Mouse (Mus musculus): ENCODE data around the gene Ttc16. TPM values are rescaled to one million over a fixed set of nuclear protein-coding genes. Genes with fewer than 3 reads are reported as not detected.

Gene Ttc16
- total and polyA plus RNA-seq, 2 experiments from 2014 or later, result 0.44 to 3.2 TPM

DNA sequence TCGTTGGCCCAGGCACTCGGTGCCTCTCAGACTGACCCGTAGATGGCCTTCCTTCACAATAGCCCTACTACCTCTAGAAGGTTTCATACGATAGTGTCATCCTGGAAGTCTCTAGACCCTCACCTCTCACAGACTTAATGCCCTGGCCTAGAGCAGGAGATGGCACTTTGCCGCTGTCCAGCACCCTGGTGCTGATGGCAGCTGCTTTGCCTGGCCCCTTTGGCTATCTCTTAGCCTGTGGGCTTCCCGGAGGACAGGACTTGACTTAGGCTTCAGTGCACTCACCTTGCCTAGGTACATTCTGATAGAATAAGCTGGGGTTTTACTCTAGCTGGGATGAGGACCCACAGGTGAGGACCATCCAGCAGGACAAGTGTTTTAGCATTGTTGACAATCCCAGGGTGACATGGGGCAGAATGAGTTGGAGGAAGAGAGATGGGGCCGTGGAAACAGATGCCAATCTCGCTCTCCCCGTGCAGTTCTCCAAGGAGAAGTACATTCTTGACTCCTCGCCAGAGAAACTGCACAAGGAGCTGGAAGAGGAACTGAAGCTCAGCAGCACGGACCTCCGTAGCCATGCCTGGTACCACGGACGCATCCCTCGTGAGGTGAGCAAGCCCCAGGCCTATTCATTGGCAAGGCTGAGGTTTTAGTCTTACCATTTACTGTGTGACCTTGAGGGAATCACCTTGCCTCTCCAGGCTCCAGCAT is 31.0 kb downstream of the Ttc16 start:
- H3K4me2 ChIP-seq (ENCODE audit: low read depth, low read length, poor library complexity, severe bottlenecking), result no peak overlapping the region
- H3K27me3 ChIP-seq (ENCODE audit: insufficient read depth, low read length), result no peaks in the 10 kb centered on the region
- H3K27ac ChIP-seq (ENCODE audit: low read depth, low read length), result no peak overlapping the region
- 71% methylated on average over 15 of the region's 15 CpGs for WGBS
- peak overlapping the region; percentile 24; the same call in 1 of the 2 replicates for H3K9ac ChIP-seq (replicated peaks; ENCODE audit: low read length, poor library complexity, severe bottlenecking)
- peaks cover 8% of the 10 kb centered on the region; the same call in 1 of the 2 replicates for H3K4me1 ChIP-seq (ENCODE audit: insufficient read depth, low read length)
- DNase-seq (ENCODE audit: low spot score) (no peak), ATAC-seq (ENCODE audit: low FRiP score) (no peak)
- H3K9me3 ChIP-seq (ENCODE audit: low read length), result no peaks in the 10 kb centered on the region
- H3K4me3 ChIP-seq (ENCODE audit: low read depth, low read length), result no peak overlapping the region
- H3K36me3 ChIP-seq (ENCODE audit: insufficient read depth, low read length), result peaks cover 40% of the 10 kb centered on the region
- no peak for TF ChIP-seq CTCF (IDR thresholded peaks at IDR 0.05)

DNA sequence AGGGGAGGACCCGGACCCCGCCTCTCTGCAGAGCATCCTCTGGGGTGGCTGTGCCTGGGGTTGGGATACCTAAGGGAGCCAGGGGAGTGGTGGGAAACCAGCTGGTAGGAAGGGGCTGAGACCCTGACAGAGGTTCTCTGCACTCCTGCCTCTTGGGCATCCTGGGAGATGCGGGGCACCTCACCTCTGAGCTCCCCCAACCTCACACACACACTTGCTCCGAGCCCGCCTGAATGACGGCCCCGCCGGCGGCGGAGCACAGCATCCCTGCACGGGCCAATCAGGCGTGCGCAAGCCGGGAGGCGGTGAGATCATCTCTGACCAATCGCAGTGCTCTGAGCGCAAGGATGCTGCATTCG is 33.3 kb downstream of the Ttc16 start:
- Histone ChIP-seq H3K36me3 (ENCODE audit: insufficient read depth, low read length) (peaks cover 26% of the 10 kb centered on the region), H3K4me3 (ENCODE audit: low read depth, low read length) (peak overlapping the region; percentile 86), H3K9ac (replicated peaks; ENCODE audit: low read length, poor library complexity, severe bottlenecking) (peak overlapping the region; percentile 97), H3K4me2 (ENCODE audit: low read depth, low read length, poor library complexity, severe bottlenecking) (peak overlapping the region; percentile 71), H3K4me1 (ENCODE audit: insufficient read depth, low read length) (peaks cover 8% of the 10 kb centered on the region; the same call in 1 of the 2 replicates), H3K9me3 (ENCODE audit: low read length) (no peaks in the 10 kb centered on the region), H3K27ac (ENCODE audit: low read depth, low read length) (peak overlapping the region; percentile 93), H3K27me3 (ENCODE audit: insufficient read depth, low read length) (no peaks in the 10 kb centered on the region)
- peak; percentile 90 for DNase-seq (ENCODE audit: low spot score)
- ATAC-seq (ENCODE audit: low FRiP score), result peak; percentile 91
- WGBS, result 11% methylated on average over 18 of the region's 18 CpGs
- TF ChIP-seq CTCF (IDR thresholded peaks at IDR 0.05), result no peak

DNA sequence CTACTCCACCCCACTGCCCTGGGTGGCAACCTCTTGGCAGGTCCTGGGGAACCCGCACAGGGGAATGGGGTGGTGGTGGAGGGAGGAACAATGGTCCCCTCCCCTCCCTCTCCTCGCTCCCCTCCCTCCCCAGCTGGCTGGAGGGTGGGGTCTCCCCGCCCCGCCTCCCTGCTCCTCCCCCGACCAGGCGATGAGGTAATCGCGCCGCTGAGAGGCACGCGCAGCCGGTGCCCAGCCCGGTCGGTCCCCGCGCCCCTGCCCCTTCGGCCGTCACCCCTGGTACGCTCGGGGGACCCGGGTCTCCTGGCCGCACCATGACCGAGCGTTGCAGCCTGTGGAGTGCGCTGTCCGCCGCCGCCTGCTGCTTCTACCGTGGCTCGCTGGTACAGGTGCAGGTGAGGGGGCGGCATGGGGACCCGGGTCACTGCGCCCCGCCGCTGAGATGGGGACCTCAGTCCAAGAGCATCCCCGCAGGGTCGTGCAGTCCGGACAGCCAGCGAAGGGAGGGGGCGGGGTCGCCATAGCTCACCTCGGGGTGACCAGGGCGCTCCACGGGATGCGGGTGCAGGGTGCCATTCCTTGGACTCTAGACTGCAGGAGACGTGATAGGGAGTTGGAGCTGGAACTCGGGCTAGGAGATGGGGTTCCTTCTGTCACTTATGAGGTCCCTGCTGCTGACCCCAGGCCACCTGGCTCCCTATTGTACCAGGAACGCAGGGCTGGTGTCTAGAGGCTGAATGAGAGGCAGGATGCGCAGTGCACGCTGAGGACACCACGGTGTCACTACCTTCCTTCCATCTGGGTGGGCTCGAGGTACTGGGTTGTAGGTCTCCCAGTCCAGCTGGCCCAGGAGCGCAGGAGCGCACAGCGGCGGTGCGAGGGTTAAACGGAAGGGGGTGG is 33.9 kb downstream of the Ttc16 start:
- no peak for TF ChIP-seq CTCF (IDR thresholded peaks at IDR 0.05)
- no peaks in the 10 kb centered on the region for H3K27me3 ChIP-seq (ENCODE audit: insufficient read depth, low read length)
- H3K27ac ChIP-seq (ENCODE audit: low read depth, low read length), result peak overlapping the region; percentile 93
- DNase-seq (ENCODE audit: low spot score) (peak; percentile 72), ATAC-seq (ENCODE audit: low FRiP score) (peak; percentile 60)
- H3K4me2 ChIP-seq (ENCODE audit: low read depth, low read length, poor library complexity, severe bottlenecking), result peak overlapping the region; percentile 71
- 2% methylated on average over 51 of the region's 58 CpGs for WGBS
- H3K4me1 ChIP-seq (ENCODE audit: insufficient read depth, low read length), result peaks cover 8% of the 10 kb centered on the region; the same call in 1 of the 2 replicates
- peaks cover 20% of the 10 kb centered on the region for H3K36me3 ChIP-seq (ENCODE audit: insufficient read depth, low read length)
- H3K9ac ChIP-seq (replicated peaks; ENCODE audit: low read length, poor library complexity, severe bottlenecking), result peak overlapping the region; percentile 97
- no peaks in the 10 kb centered on the region for H3K9me3 ChIP-seq (ENCODE audit: low read length)
- peak overlapping the region; percentile 86 for H3K4me3 ChIP-seq (ENCODE audit: low read depth, low read length)

GRCm38 (mm10) chr2:32740916-32741272 is 34.5 kb downstream of the Ttc16 start, which contains the start of gene 6330409D20Rik:
TSS of gene 6330409D20Rik (minus strand) at chr2:32741016.
- 6% methylated on average over 11 of the region's 11 CpGs for WGBS
- no peaks in the 10 kb centered on the region for H3K27me3 ChIP-seq (ENCODE audit: insufficient read depth, low read length)
- H3K27ac ChIP-seq (ENCODE audit: low read depth, low read length), result peak within 1 kb of the TSS; percentile 93
- peak within 1 kb of the TSS; percentile 97 for H3K9ac ChIP-seq (replicated peaks; ENCODE audit: low read length, poor library complexity, severe bottlenecking)
- peaks cover 14% of the 10 kb centered on the region for H3K36me3 ChIP-seq (ENCODE audit: insufficient read depth, low read length)
- DNase-seq (ENCODE audit: low spot score), result no peak
- no peak for TF ChIP-seq CTCF (IDR thresholded peaks at IDR 0.05)
- H3K4me2 ChIP-seq (ENCODE audit: low read depth, low read length, poor library complexity, severe bottlenecking), result peak within 1 kb of the TSS; percentile 71
- ATAC-seq (ENCODE audit: low FRiP score), result no peak
- H3K4me3 ChIP-seq (ENCODE audit: low read depth, low read length), result peak within 1 kb of the TSS; percentile 86
- peaks cover 8% of the 10 kb centered on the region; the same call in 1 of the 2 replicates for H3K4me1 ChIP-seq (ENCODE audit: insufficient read depth, low read length)
- no peaks in the 10 kb centered on the region for H3K9me3 ChIP-seq (ENCODE audit: low read length)

DNA sequence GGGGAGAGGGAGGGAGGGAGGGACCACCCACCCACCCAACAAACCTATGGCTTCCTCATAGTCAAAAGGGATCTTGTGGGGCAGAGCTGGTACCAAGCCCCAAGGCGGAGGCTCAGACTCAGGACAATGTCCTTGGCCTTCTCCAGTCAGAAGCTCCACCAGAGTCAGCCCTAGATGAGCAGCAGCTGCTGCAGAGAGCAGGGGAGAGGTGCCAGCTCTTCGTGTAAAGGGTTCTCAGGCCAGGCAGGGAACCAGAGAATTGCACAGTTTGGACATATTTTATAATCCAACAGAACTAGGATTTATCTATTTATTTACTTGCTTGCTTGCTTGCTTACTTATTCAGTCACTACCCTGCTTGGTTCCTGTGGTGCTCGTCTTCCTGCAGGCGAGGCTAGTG is 36.1 kb downstream of the Ttc16 start:
- WGBS, result 75% methylated on average over 4 of the region's 4 CpGs
- TF ChIP-seq CTCF (IDR thresholded peaks at IDR 0.05), result no peak
- H3K36me3 ChIP-seq (ENCODE audit: insufficient read depth, low read length), result no peaks in the 10 kb centered on the region; the same call in 1 of the 2 replicates
- H3K27me3 ChIP-seq (ENCODE audit: insufficient read depth, low read length), result no peaks in the 10 kb centered on the region
- DNase-seq (ENCODE audit: low spot score), result no peak
- no peak overlapping the region for H3K27ac ChIP-seq (ENCODE audit: low read depth, low read length)
- no peak overlapping the region for H3K4me3 ChIP-seq (ENCODE audit: low read depth, low read length)
- H3K4me1 ChIP-seq (ENCODE audit: insufficient read depth, low read length), result peaks cover 8% of the 10 kb centered on the region; the same call in 1 of the 2 replicates
- H3K4me2 ChIP-seq (ENCODE audit: low read depth, low read length, poor library complexity, severe bottlenecking), result no peak overlapping the region
- no peaks in the 10 kb centered on the region for H3K9me3 ChIP-seq (ENCODE audit: low read length)
- no peak for ATAC-seq (ENCODE audit: low FRiP score)
- no peak overlapping the region for H3K9ac ChIP-seq (replicated peaks; ENCODE audit: low read length, poor library complexity, severe bottlenecking)
